ENCODE assay signal across 8 mouse cellular contexts in the genomic region with DNA sequence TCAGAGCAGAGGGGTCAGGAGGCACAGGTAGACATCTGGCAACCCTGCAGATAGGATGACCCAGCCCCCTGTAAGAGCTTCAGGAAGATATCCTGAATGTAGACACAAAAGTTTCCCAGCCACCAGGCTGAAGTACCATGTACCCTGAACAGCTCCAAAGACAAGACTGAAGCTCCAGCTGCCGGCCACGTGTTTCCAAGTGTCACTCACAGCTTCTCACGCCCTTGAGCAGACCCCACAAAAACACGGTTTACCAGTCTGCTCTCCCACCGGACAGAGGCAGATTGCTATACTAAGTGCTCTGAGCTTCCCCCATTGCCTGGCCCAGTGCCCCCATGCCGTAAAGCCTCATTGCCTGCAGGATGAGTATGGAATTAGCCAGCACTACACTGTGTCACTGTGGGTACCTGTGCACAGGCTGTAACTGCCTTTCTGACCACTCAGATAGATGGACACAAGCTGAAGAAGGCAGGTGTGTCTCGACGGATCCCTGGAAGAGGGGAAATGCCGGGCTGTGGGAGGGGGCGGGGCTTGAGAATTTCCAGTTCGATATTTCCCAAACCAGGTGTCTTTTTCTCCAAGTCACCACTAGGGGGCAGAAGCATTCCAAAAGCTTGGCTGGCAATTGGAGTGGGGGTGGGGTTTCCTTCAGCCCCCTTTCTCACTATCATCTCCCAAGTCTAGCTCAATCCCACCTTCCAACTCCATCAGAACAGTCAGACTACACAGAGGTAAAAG. TPM values are rescaled to one million over a fixed set of nuclear protein-coding genes. Genes with fewer than 3 reads are reported as not detected.
DNase-seq lines count a peak whose midpoint lies in the region; ATAC-seq and TF ChIP-seq lines count a peak whose summit lies in the region.

No protein-coding gene starts in this region.

- H3K4me2 ChIP-seq in intestine, postnatal 0 days (replicated peaks; ENCODE audit: low read depth): no peak overlapping the region
- H3K4me2 ChIP-seq in intestine, embryonic 16.5 days (ENCODE audit: low read depth, low read length): no peak overlapping the region
- peak overlapping the region; percentile 34 for H3K4me2 ChIP-seq in liver, embryonic 12.5 days

- peaks cover 22% of the 10 kb centered on the region; the same call in 1 of the 2 replicates for H3K4me1 ChIP-seq in intestine, postnatal 0 days (replicated peaks; ENCODE audit: control insufficient read depth, insufficient read depth, low read length)
- peaks cover 52% of the 10 kb centered on the region for H3K4me1 ChIP-seq in intestine, embryonic 16.5 days (ENCODE audit: control insufficient read depth, insufficient read depth, low read length)
- peaks cover 4 to 17% of the 10 kb centered on the region in 2 experiments for H3K4me1 ChIP-seq in ES-E14 (ENCODE audit: control insufficient read depth in 2 of 2, insufficient read depth in 2 of 2, low read length in 2 of 2, poor library complexity in 1 of 2)
- peaks cover 50% of the 10 kb centered on the region for H3K4me1 ChIP-seq in liver, embryonic 12.5 days

- TF ChIP-seq CTCF in intestine, postnatal 0 days (IDR thresholded peaks at IDR 0.05; ENCODE audit: low read depth): peak; percentile 78

- H3K36me3 ChIP-seq in intestine, postnatal 0 days (ENCODE audit: control insufficient read depth, insufficient read depth): no peaks in the 10 kb centered on the region
- H3K36me3 ChIP-seq in intestine, embryonic 16.5 days (ENCODE audit: control insufficient read depth, insufficient read depth, low read length): no peaks in the 10 kb centered on the region
- H3K36me3 ChIP-seq in ES-E14 (ENCODE audit: control insufficient read depth, insufficient read depth, low read length, poor library complexity, severe bottlenecking): no peaks in the 10 kb centered on the region
- no peaks in the 10 kb centered on the region for H3K36me3 ChIP-seq in liver, embryonic 12.5 days

- H3K9ac ChIP-seq in intestine, postnatal 0 days (ENCODE audit: low read depth, low read length): no peak overlapping the region
- H3K9ac ChIP-seq in intestine, embryonic 16.5 days (ENCODE audit: low read depth, low read length): no peak overlapping the region
- H3K9ac ChIP-seq in ES-E14 (ENCODE audit: insufficient read depth, low read depth, low read length, poor library complexity, severe bottlenecking): no peak overlapping the region
- no peak overlapping the region for H3K9ac ChIP-seq in liver, embryonic 12.5 days

- peak; percentile 80 for DNase-seq in ES-E14 (ENCODE audit: low read depth, low spot score)
- DNase-seq in cerebellum, postnatal 10 days: peak; percentile 87 to 93
- peak; percentile 53 for DNase-seq in heart, postnatal 4 days
- peak; percentile 59 for DNase-seq in right cerebral cortex, postnatal 14 days
- DNase-seq in frontal cortex, postnatal 25 days (ENCODE audit: low spot score in 2 of 2): no peak

- ATAC-seq in intestine, postnatal 0 days: no peak
- ATAC-seq in intestine, embryonic 16.5 days: no peak
- no peak for ATAC-seq in liver, embryonic 12.5 days

- H3K9me3 ChIP-seq in intestine, postnatal 0 days (ENCODE audit: control insufficient read depth): no peaks in the 10 kb centered on the region
- no peaks in the 10 kb centered on the region for H3K9me3 ChIP-seq in intestine, embryonic 16.5 days (ENCODE audit: control insufficient read depth, low read length)
- no peaks in the 10 kb centered on the region for H3K9me3 ChIP-seq in ES-E14 (ENCODE audit: control insufficient read depth, insufficient read depth, low read depth, low read length)
- no peaks in the 10 kb centered on the region for H3K9me3 ChIP-seq in liver, embryonic 12.5 days (replicated peaks)

- no peak overlapping the region for H3K4me3 ChIP-seq in intestine, postnatal 0 days (ENCODE audit: low read depth, low read length)
- H3K4me3 ChIP-seq in intestine, embryonic 16.5 days (ENCODE audit: low read length): no peak overlapping the region
- H3K4me3 ChIP-seq in ES-E14 (ENCODE audit: insufficient read depth in 1 of 2, low read depth in 1 of 2, low read length in 2 of 2, poor library complexity in 1 of 2, severe bottlenecking in 1 of 2): no peak overlapping the region
- H3K4me3 ChIP-seq in liver, embryonic 12.5 days: no peak overlapping the region

- no peaks in the 10 kb centered on the region for H3K27me3 ChIP-seq in intestine, postnatal 0 days (replicated peaks; ENCODE audit: control insufficient read depth, insufficient read depth, low read length)
- no peaks in the 10 kb centered on the region for H3K27me3 ChIP-seq in intestine, embryonic 16.5 days (replicated peaks; ENCODE audit: control insufficient read depth, insufficient read depth, low read length)
- peaks cover 27% of the 10 kb centered on the region for H3K27me3 ChIP-seq in liver, embryonic 12.5 days (replicated peaks)

- in situ Hi-C loops in ES-E14 (cut with MboI; ENCODE audit: low sequenced_read_pairs in 2 of 2, unreplicated experiment in 2 of 2): no loop called here

- 28% methylated on average over 11 of the region's 11 CpGs for WGBS in intestine, postnatal 0 days
- 23% methylated on average over 11 of the region's 11 CpGs for WGBS in intestine, embryonic 16.5 days
- 21% methylated on average over 11 of the region's 11 CpGs for WGBS in liver, embryonic 12.5 days (ENCODE audit: insufficient replicate concordance)

- H3K27ac ChIP-seq in intestine, postnatal 0 days (ENCODE audit: low read depth, low read length): no peak overlapping the region
- no peak overlapping the region for H3K27ac ChIP-seq in intestine, embryonic 16.5 days (ENCODE audit: low read length)
- no peak overlapping the region for H3K27ac ChIP-seq in ES-E14 (ENCODE audit: insufficient read depth, low read depth, low read length, poor library complexity, severe bottlenecking)
- peak overlapping the region; percentile 33; the same call in 1 of the 2 replicates for H3K27ac ChIP-seq in liver, embryonic 12.5 days

TF ChIP-seq in ES-E14, 5 proteins besides CTCF, POLR2A, EP300 and RAD21:
- TF ChIP-seq CHD2 (IDR thresholded peaks at IDR 0.05; ENCODE audit: low read depth, low read length): peak; percentile 47; the same call in 1 of the 2 replicates
- TF ChIP-seq MAFK (IDR thresholded peaks at IDR 0.05; ENCODE audit: insufficient read depth, low read depth, low read length): 0 out of 2 replicates have a peak, but pooled peaks have one; percentile 10
- peak; percentile 17; the same call in 1 of the 2 replicates for TF ChIP-seq ZC3H11A (IDR thresholded peaks at IDR 0.05; ENCODE audit: borderline replicate concordance, low read depth, low read length)
- no peak for TF ChIP-seq ZNF384 (IDR thresholded peaks at IDR 0.05; ENCODE audit: low read depth, low read length)

RNA-seq across cellular contexts. Expression of a gene that starts 1.8 kb away (rescaled TPM):
- polyA plus RNA-seq in intestine, postnatal 0 days (2015; fragmentation: Nextera tagmentation; extraction: Ambion mirVana): 0.77 and 1.2 TPM in 2 replicates
- 0.93 and 1.2 TPM in 2 replicates for polyA plus RNA-seq in intestine, embryonic 16.5 days (2015; fragmentation: Nextera tagmentation; extraction: Ambion mirVana)
- total RNA-seq in ES-E14 (2012; rRNA removed): 1.1 and 3.1 TPM in 2 replicates
- total RNA-seq in heart, postnatal 4 days (2021): 1 to 10 TPM; 6.6 to 7.4 TPM
- polyA plus RNA-seq in liver, embryonic 12.5 days (2016; fragmentation: Nextera tagmentation; extraction: Ambion mirVana): 0.36 and 0.39 TPM in 2 replicates

RNA-seq across cellular contexts. Expression of a gene that starts 8.3 kb away (rescaled TPM):
- 66.7 and 88.7 TPM in 2 replicates for polyA plus RNA-seq in intestine, postnatal 0 days (2015; fragmentation: Nextera tagmentation; extraction: Ambion mirVana)
- polyA plus RNA-seq in intestine, embryonic 16.5 days (2015; fragmentation: Nextera tagmentation; extraction: Ambion mirVana): 66.6 and 66.9 TPM in 2 replicates
- not detected in 2 replicates for total RNA-seq in ES-E14 (2012; rRNA removed)
- total RNA-seq in heart, postnatal 4 days (2021): not detected
- polyA plus RNA-seq in liver, embryonic 12.5 days (2016; fragmentation: Nextera tagmentation; extraction: Ambion mirVana): not detected in 2 replicates

RNA-seq across cellular contexts. Expression of a gene that starts 15.3 kb away (rescaled TPM):
- polyA plus RNA-seq in intestine, postnatal 0 days (2015; fragmentation: Nextera tagmentation; extraction: Ambion mirVana): 2.5 and 3.1 TPM in 2 replicates
- 2.2 and 2.3 TPM in 2 replicates for polyA plus RNA-seq in intestine, embryonic 16.5 days (2015; fragmentation: Nextera tagmentation; extraction: Ambion mirVana)
- 0.21 and 0.31 TPM in 2 replicates for total RNA-seq in ES-E14 (2012; rRNA removed)
- under 1 TPM; 0.07 to 0.10 TPM for total RNA-seq in heart, postnatal 4 days (2021)
- 0.35 and 0.37 TPM in 2 replicates for polyA plus RNA-seq in liver, embryonic 12.5 days (2016; fragmentation: Nextera tagmentation; extraction: Ambion mirVana)

RNA-seq across cellular contexts. Expression of a gene that starts 18.7 kb away (rescaled TPM):
- 24.7 and 26.2 TPM in 2 replicates for polyA plus RNA-seq in intestine, postnatal 0 days (2015; fragmentation: Nextera tagmentation; extraction: Ambion mirVana)
- 21.9 and 24.1 TPM in 2 replicates for polyA plus RNA-seq in intestine, embryonic 16.5 days (2015; fragmentation: Nextera tagmentation; extraction: Ambion mirVana)
- total RNA-seq in ES-E14 (2012; rRNA removed): 2.2 and 2.7 TPM in 2 replicates
- total RNA-seq in heart, postnatal 4 days (2021): 10 to 100 TPM; 33.9 to 34.9 TPM
- 23.1 TPM in 2 replicates for polyA plus RNA-seq in liver, embryonic 12.5 days (2016; fragmentation: Nextera tagmentation; extraction: Ambion mirVana)

RNA-seq across cellular contexts. Expression of a gene that starts 36.0 kb away (rescaled TPM):
- 0.59 and 0.76 TPM in 2 replicates for polyA plus RNA-seq in intestine, postnatal 0 days (2015; fragmentation: Nextera tagmentation; extraction: Ambion mirVana)
- polyA plus RNA-seq in intestine, embryonic 16.5 days (2015; fragmentation: Nextera tagmentation; extraction: Ambion mirVana): 0.99 and 1.3 TPM in 2 replicates
- total RNA-seq in ES-E14 (2012; rRNA removed): 0.09 TPM in 1 of 2 replicates, not detected in the other
- total RNA-seq in heart, postnatal 4 days (2021): 1 to 10 TPM; 1.3 to 1.7 TPM
- polyA plus RNA-seq in liver, embryonic 12.5 days (2016; fragmentation: Nextera tagmentation; extraction: Ambion mirVana): 2.5 and 2.6 TPM in 2 replicates

Comparison
In these comparisons a context has a peak if more than half of its experiments do, and no peak if none do; other contexts are left out.
1. DNase-seq: peak in ES-E14 (single experiment), cerebellum, postnatal 10 days (2 of 2), heart, postnatal 4 days (single experiment) and right cerebral cortex, postnatal 14 days (single experiment); none in frontal cortex, postnatal 25 days (0 of 2).
2. RNA of a gene that starts 8.3 kb away (polyA plus RNA-seq): 66.7 to 88.7 TPM in intestine, postnatal 0 days and 66.6 to 66.9 TPM in intestine, embryonic 16.5 days; not detected in liver, embryonic 12.5 days; every median in the first group is over 10 times any median in the second.